Mouse (Mus musculus) liver, embryonic 15.5 days (tissue): Measurements from ENCODE around the gene Afg1l. TPM values are rescaled to one million over a fixed set of nuclear protein-coding genes. Genes with fewer than 3 reads are reported as not detected.
A peak's percentile ranks its signal among the peaks of the same experiment; 100 is the strongest.

Experiments used
- ATAC-seq: fragments of 200-750 bp; cut with Nextera tagmentation; 2 replicates; pipeline ENCODE4 v1.8.0; 2017; ENCODE audit warnings: moderate number of reproducible peaks, mild to moderate bottlenecking, moderate library complexity; ENCODE audit not compliant: insufficient read depth
- H3K27ac ChIP-seq: fragments of 300-500 bp; sonication (generic); replicated peaks from 2 replicates; pipeline ENCODE4 v1.5.1; 2015; ENCODE audit warnings: mild to moderate bottlenecking, inconsistent platforms
- H3K27me3 ChIP-seq: fragments of 300-500 bp; sonication (generic); 2 replicates; pipeline ENCODE4 v1.6.1; 2015; ENCODE audit warnings: mild to moderate bottlenecking, inconsistent platforms
- H3K36me3 ChIP-seq: fragments of 300-500 bp; sonication (generic); replicated peaks from 2 replicates; pipeline ENCODE4 v1.6.1; 2015; ENCODE audit warnings: moderate library complexity, mild to moderate bottlenecking, inconsistent platforms
- H3K4me1 ChIP-seq: fragments of 300-500 bp; sonication (generic); replicated peaks from 2 replicates; pipeline ENCODE4 v1.6.1; 2015; ENCODE audit warnings: inconsistent platforms
- H3K4me2 ChIP-seq: fragments of 300-500 bp; sonication (generic); 2 replicates; pipeline ENCODE4 v1.6.1; 2015; ENCODE audit warnings: moderate library complexity, mild to moderate bottlenecking, inconsistent platforms
- H3K4me3 ChIP-seq: fragments of 300-500 bp; sonication (generic); replicated peaks from 2 replicates; pipeline ENCODE4 v1.5.1; 2015; ENCODE audit warnings: mild to moderate bottlenecking, inconsistent platforms
- H3K9ac ChIP-seq: fragments of 300-500 bp; sonication (generic); 2 replicates; pipeline ENCODE4 v1.6.1; 2015; ENCODE audit warnings: moderate library complexity, mild to moderate bottlenecking, inconsistent platforms
- H3K9me3 ChIP-seq: fragments of 300-500 bp; sonication (generic); replicated peaks from 2 replicates; pipeline ENCODE4 v1.6.1; 2016; ENCODE audit warnings: inconsistent platforms
- WGBS: fragments of 180-500 bp; shearing (Covaris S2); methylation state at CpG from one replicate; pipeline ENCODE4 v1.1.7; 2015; ENCODE audit warnings: mixed read lengths; ENCODE audit not compliant: insufficient replicate concordance; 5-methylcytosine and 5-hydroxymethylcytosine counted together
- polyA plus RNA-seq: library from polyadenylated mRNA; unstranded; fragments of >200 nt; fragmentation: Nextera tagmentation; extraction: Ambion mirVana; gene quantifications from 2 replicates; pipeline ENCODE4 v1.2.1, GENCODE M21; 2015

Gene Afg1l
- 2.3 and 2.7 TPM in 2 replicates for polyA plus RNA-seq

DNA sequence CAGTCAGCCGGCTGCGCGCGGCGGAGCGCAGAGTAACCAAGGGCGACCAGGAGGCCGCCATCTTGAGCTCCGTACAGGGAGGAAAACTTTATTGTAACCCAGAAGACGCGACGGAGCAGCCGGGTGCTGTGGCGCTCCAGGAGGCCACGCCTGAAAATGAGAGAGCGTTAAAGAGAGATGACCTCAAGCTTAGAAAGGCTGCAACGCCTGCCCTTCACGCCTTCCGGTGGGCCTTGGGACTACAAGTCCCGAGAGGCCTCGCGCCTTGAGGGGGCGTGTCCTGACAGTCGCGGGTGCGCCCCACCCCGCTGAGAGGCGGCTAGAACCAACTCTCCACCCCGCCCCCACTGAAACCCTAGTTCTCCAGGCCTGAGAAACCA lies at the start of gene Afg1l:
Gene Afg1l (minus strand): TSS at position 225 of the 380 bp plus-strand sequence.
- WGBS: 0% methylated on average over 29 of the region's 29 CpGs
- H3K36me3 ChIP-seq: no peaks in the 10 kb centered on the region
- H3K4me2 ChIP-seq: peak within 1 kb of the TSS; percentile 88
- H3K9me3 ChIP-seq: no peaks in the 10 kb centered on the region
- peak within 1 kb of the TSS; percentile 98 for H3K27ac ChIP-seq
- peaks cover 61% of the 10 kb centered on the region for H3K4me1 ChIP-seq
- peak within 1 kb of the TSS; percentile 82 for H3K4me3 ChIP-seq
- ATAC-seq: peak; percentile 95
- H3K9ac ChIP-seq: peak within 1 kb of the TSS; percentile 87
- no peaks in the 10 kb centered on the region for H3K27me3 ChIP-seq

DNA sequence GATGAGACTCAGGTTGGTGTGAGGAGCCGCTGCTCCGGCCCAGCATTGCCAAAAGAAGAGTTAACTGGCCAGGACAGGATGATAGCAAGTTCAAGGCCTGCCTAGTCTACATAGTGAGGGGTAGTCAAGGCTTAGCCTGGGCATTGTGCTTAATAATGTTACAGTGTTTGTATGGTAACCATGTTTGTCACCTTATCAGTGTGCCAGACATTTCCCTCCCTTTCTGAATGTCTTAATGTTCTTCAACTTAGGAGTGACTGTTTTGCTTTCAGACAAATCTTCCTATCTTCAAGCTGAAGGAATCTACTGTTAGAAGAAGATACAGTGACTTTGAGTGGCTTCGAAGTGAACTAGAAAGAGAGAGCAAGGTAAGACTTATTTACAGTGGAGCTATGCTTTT lies 47.3 kb upstream of the Afg1l start:
- ATAC-seq: peak; percentile 73
- no peaks in the 10 kb centered on the region for H3K27me3 ChIP-seq
- H3K4me2 ChIP-seq: peak overlapping the region; percentile 11
- no peaks in the 10 kb centered on the region for H3K9me3 ChIP-seq
- H3K4me1 ChIP-seq: peaks cover 85% of the 10 kb centered on the region
- 43% methylated on average over 3 of the region's 3 CpGs for WGBS
- H3K27ac ChIP-seq: peak overlapping the region; percentile 83
- no peak overlapping the region for H3K4me3 ChIP-seq
- H3K36me3 ChIP-seq: peaks cover 61% of the 10 kb centered on the region
- no peak overlapping the region for H3K9ac ChIP-seq

DNA sequence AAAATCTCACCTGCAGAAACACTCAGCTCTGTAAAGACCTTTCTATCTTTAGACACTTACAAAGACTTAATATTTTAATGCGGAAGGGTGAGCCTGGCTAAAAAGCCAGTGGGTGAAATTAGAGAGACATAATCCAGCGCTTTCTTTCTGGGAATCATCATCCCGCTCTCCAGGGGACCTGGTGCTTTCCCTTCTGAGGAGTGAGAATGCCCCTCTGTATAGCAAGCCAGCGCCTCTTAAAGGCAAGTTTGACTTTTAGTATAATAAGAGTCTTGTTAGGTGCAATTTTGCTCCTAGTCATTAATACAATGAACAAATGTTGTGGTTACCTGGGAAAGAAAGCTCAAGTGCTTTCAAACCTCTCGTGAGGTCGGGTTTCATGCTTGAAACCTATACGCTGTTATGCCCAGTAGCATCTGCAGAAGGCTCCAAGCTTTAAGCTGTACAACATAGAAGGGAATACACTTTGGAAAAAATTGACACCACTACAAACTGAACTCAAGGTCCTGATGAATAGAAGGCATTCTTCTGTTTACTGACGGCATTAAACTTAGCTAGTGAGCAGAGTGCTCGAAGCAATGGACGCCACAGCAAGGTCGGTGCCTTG lies 45.3 kb upstream of the Afg1l start:
- no peak overlapping the region for H3K9ac ChIP-seq
- no peak for ATAC-seq
- 0 out of 2 replicates have a peak overlapping the region, but pooled peaks have one; percentile 15 for H3K27ac ChIP-seq
- 88% methylated on average over 11 of the region's 11 CpGs for WGBS
- H3K4me3 ChIP-seq: no peak overlapping the region
- no peak overlapping the region for H3K4me2 ChIP-seq
- H3K27me3 ChIP-seq: no peaks in the 10 kb centered on the region
- no peaks in the 10 kb centered on the region for H3K9me3 ChIP-seq
- H3K4me1 ChIP-seq: peaks cover 90% of the 10 kb centered on the region
- peaks cover 44% of the 10 kb centered on the region for H3K36me3 ChIP-seq

DNA sequence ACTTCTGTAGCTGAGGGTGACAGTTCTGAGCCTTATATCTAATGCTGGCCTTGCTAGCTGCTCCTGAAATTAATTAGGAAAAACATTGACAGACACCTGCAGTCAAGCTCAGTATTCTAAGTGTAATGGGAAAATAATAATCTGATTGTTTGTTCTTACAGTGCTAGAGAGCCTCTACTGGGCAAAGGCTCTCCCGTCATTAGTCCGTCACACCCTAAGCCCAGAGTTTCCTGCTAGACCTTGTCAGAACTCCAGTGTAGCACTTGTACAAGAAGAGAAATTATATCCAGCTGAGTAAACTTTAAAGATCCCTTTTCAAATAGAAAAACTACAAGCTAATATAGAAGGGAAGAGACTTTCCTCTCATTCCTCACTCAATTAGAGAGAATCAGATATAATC lies 44.5 kb upstream of the Afg1l start:
- no peak for ATAC-seq
- Histone ChIP-seq H3K4me3 (no peak overlapping the region), H3K27ac (peak overlapping the region; percentile 24; the same call in 1 of the 2 replicates), H3K9me3 (no peaks in the 10 kb centered on the region), H3K27me3 (no peaks in the 10 kb centered on the region), H3K36me3 (peaks cover 37% of the 10 kb centered on the region), H3K9ac (no peak overlapping the region), H3K4me1 (peaks cover 89% of the 10 kb centered on the region), H3K4me2 (no peak overlapping the region)
- 65% methylated on average over 2 of the region's 2 CpGs for WGBS

DNA sequence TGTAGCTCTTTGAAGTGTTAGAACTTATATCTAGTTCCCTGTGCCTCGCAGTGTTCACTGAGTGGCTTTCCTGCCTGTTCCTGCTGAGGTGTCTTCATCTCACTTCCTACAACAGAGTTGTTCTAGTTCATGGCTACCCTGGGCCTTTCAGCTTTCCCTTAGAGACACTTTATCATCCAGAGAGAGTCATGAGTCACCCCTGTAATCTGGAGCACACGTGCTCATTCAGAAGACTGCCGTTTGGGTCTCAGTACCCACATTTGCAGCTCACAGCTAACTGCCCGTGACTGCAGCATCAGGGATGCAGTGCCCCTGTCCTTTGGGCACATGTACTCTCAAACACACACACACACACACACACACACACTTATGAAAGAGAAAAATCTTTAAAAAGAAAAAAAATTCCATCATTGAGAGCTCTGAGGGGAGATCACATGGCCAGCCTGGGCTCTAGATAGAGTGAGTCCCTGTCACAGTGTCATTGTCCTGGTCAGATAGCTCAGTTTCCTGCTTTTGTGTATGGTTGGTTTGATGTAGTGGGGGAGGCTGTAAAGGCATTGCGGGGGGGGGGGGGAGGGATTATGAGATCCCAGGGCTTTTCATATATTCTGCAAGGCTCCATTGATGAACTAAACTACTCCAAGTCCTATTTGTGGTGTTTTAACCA lies 43.1 kb upstream of the Afg1l start:
- H3K4me2 ChIP-seq: 0 out of 2 replicates have a peak overlapping the region, but pooled peaks have one; percentile 17
- peaks cover 89% of the 10 kb centered on the region for H3K4me1 ChIP-seq
- WGBS: 31% methylated on average over 5 of the region's 5 CpGs
- no peak overlapping the region for H3K4me3 ChIP-seq
- ATAC-seq: peak; percentile 66
- no peaks in the 10 kb centered on the region for H3K27me3 ChIP-seq
- H3K36me3 ChIP-seq: peaks cover 30% of the 10 kb centered on the region
- H3K9me3 ChIP-seq: no peaks in the 10 kb centered on the region
- peak overlapping the region; percentile 81 for H3K27ac ChIP-seq
- no peak overlapping the region for H3K9ac ChIP-seq

DNA sequence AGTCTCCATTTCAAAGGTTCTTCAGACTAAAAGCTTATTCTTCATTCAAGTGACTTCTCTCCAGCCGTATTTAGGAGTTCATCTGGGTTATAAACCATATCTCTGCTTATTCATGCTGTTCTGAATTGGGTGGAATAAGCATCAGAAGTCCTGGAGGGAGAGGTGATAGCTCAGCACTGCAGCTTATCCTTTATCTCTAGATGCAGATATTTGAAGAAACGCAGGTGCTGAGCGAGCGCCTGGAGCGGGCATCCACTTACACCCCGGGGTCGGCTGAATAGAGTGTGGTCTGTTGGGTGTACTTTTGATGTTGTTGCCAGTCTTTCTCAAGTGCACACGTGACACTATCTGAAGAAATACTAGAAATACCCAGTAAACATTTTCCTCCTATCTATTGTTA lies 40.0 kb upstream of the Afg1l start:
- peak; percentile 74 for ATAC-seq
- WGBS: 22% methylated on average over 8 of the region's 8 CpGs
- H3K9me3 ChIP-seq: no peaks in the 10 kb centered on the region
- H3K27ac ChIP-seq: peak overlapping the region; percentile 82
- H3K36me3 ChIP-seq: peaks cover 16% of the 10 kb centered on the region; the same call in 1 of the 2 replicates
- no peak overlapping the region for H3K4me3 ChIP-seq
- peak overlapping the region; percentile 42 for H3K4me2 ChIP-seq
- H3K9ac ChIP-seq: no peak overlapping the region
- H3K27me3 ChIP-seq: no peaks in the 10 kb centered on the region
- peaks cover 90% of the 10 kb centered on the region for H3K4me1 ChIP-seq

DNA sequence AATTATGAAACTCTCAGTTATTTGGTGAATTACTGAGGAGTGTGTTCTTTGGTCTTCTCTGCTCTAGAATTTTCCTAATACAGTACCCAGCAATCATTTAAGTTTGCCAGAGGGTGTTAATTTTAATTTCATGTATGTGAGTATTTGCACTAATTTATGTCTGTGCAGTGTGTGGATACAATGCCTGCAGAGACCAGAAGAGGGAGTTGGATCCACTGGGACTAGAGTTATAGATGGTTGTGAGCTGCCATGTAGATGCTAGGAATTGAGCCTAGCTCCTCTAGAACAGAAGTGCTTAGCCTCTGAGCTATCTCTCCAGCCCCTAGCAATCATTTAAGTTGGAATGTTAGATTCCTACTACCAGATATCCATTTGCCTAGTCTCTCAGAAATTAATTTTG lies 35.8 kb upstream of the Afg1l start:
- Histone ChIP-seq H3K9ac (no peak overlapping the region), H3K27ac (0 out of 2 replicates have a peak overlapping the region, but pooled peaks have one; percentile 1), H3K4me1 (peaks cover 90% of the 10 kb centered on the region)

DNA sequence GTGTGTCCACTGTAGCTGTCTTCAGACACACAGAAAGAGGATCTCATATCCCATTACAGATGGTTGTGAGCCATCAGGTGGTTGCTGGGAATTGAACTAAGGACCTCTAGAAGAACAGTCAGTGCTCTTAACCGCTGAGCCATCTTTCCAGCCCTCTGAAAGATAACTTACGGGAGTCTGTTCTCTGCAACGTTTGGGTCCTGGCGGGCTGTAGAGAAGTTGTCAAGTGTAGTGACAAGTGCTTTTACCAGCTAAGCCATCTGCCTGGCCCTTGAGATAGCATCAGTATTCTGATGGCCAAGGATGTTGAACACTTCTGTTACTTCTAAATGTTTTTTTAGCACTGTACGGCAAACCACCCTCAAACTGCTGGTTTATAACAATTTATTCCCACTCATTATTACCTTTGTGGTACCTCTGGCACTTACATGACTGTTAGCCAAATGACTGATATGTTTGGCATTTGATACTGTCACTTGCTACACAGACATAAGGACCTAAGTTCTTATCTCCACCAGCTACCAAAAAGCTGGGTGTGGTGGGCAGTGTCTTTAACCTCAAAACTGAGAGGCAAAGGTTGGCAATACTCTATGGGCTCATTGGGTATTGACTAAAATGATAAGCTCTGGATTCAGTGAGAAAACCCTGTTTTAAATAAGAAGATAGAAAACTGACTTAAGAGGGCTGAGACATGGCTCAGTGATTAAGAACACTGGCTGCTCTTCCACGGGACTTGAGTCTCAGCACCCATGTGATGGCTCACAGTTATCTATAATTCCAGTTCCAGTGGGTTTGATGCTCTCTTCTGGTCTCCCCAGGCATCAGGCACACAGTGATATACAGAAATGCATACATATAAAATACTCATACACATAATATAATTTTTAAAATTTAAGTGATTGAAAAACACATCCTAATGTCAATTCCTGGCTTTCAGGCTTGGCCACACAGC lies 33.1 kb upstream of the Afg1l start:
- Histone ChIP-seq H3K27ac (peak overlapping the region; percentile 90), H3K4me1 (peaks cover 82% of the 10 kb centered on the region), H3K9ac (peak overlapping the region; percentile 1; the same call in 1 of the 2 replicates), H3K27me3 (no peaks in the 10 kb centered on the region), H3K36me3 (peaks cover 44% of the 10 kb centered on the region), H3K4me3 (peak overlapping the region; percentile 17), H3K9me3 (no peaks in the 10 kb centered on the region), H3K4me2 (peak overlapping the region; percentile 53)
- peak; percentile 90 for ATAC-seq
- WGBS: 21% methylated on average over 6 of the region's 6 CpGs

More for the DNA sequence above, 35.8 kb upstream of the Afg1l start:
- no peak for ATAC-seq
- Histone ChIP-seq H3K4me3 (no peak overlapping the region), H3K27me3 (no peaks in the 10 kb centered on the region), H3K4me2 (no peak overlapping the region), H3K9me3 (no peaks in the 10 kb centered on the region), H3K36me3 (peaks cover 27% of the 10 kb centered on the region)

DNA sequence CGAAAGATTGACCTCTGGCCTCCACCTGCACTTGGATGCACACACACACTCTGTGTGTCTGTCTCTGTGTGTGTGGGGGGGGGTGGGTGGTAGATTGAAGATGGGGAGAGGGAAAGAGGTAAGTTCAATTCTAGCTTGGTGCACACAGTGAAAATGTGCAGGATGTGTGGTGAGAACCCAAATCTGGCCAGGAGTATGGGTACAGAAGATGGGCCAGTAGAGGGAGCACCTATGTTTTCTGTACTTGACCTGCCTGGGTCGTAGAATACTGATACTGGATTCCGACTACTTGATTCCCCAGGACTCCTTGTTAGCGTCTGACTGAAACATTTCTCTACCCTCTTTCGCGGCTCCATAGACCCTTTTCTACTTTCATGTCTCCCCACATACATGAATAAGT lies 31.8 kb upstream of the Afg1l start:
- Histone ChIP-seq H3K36me3 (peaks cover 43% of the 10 kb centered on the region), H3K9me3 (no peaks in the 10 kb centered on the region), H3K4me2 (no peak overlapping the region), H3K4me3 (no peak overlapping the region), H3K27ac (peak overlapping the region; percentile 90), H3K4me1 (peaks cover 82% of the 10 kb centered on the region), H3K27me3 (no peaks in the 10 kb centered on the region), H3K9ac (no peak overlapping the region)
- ATAC-seq: no peak
- WGBS: 58% methylated on average over 6 of the region's 6 CpGs

DNA sequence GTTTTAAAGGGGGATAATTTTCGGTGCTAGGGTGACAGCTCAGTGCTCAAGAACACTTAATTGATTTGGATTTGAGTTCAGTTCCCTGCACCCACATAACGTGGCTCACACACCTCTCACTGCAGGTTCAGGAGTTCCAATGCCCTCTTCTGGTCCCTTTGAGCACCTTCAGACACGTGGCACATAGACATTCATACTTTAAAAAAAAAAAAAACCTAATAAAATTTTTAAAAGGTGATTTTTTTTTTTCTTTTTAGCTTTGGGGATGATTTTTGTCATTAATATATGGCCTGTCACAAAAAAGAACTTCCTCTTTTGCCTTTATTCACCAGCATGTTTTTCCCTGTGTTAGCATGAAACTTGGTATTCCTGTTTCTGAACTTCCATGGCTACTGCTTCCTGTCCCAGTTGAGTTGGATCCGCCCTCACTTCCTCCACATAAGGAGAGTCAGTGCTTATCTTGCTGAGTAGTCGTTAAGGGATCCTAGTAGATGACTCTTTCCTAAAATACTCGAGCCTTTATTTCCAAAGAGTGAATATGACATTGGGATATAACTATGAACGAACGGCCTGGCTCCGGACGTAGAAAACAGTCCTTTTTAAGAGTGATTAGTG lies 25.8 kb upstream of the Afg1l start:
- Histone ChIP-seq H3K27ac (peak overlapping the region; percentile 29), H3K4me2 (peak overlapping the region; percentile 78), H3K4me3 (peak overlapping the region; percentile 92)

More for the DNA sequence above, 25.8 kb upstream of the Afg1l start:
- Histone ChIP-seq H3K27me3 (no peaks in the 10 kb centered on the region), H3K9ac (0 out of 2 replicates have a peak overlapping the region, but pooled peaks have one; percentile 2), H3K4me1 (peaks cover 62% of the 10 kb centered on the region), H3K36me3 (peaks cover 25% of the 10 kb centered on the region), H3K9me3 (no peaks in the 10 kb centered on the region)
- 56% methylated on average over 10 of the region's 10 CpGs for WGBS
- ATAC-seq: no peak
